Mouse (Mus musculus) forebrain, embryonic 16.5 days (tissue): ENCODE measurements around the gene F11r. TPM values are rescaled to one million over a fixed set of nuclear protein-coding genes. Genes with fewer than 3 reads are reported as not detected.
A peak's percentile ranks its signal among the peaks of the same experiment; 100 is the strongest.

Source experiments
- ATAC-seq: fragments of 200-750 bp; cut with Nextera tagmentation; 2 replicates; pipeline ENCODE4 v1.8.0; 2017; ENCODE audit warnings: mild to moderate bottlenecking, moderate library complexity
- H3K27ac ChIP-seq: fragments of 300-500 bp; sonication (generic); 2 replicates; pipeline ENCODE4 v1.5.1; 2014; ENCODE audit warnings: low read length, control low read depth
- H3K27me3 ChIP-seq: fragments of 300-500 bp; sonication (generic); replicated peaks from 2 replicates; pipeline ENCODE4 v1.6.1; 2014; ENCODE audit warnings: low read length; ENCODE audit not compliant: control insufficient read depth, insufficient read depth
- H3K36me3 ChIP-seq: fragments of 300-500 bp; sonication (generic); 2 replicates; pipeline ENCODE4 v1.6.1; 2014; ENCODE audit not compliant: control insufficient read depth, insufficient read depth
- H3K4me1 ChIP-seq: fragments of 300-500 bp; sonication (generic); replicated peaks from 2 replicates; pipeline ENCODE4 v1.6.1; 2014; ENCODE audit warnings: low read length; ENCODE audit not compliant: control insufficient read depth, insufficient read depth
- H3K4me2 ChIP-seq: fragments of 300-500 bp; sonication (generic); 2 replicates; pipeline ENCODE4 v1.6.1; 2014; ENCODE audit warnings: mild to moderate bottlenecking, low read length, control low read depth
- H3K4me3 ChIP-seq: fragments of 300-500 bp; sonication (generic); replicated peaks from 2 replicates; pipeline ENCODE4 v1.5.1; 2014; ENCODE audit warnings: mild to moderate bottlenecking, low read length, control low read depth
- H3K9ac ChIP-seq: fragments of 300-500 bp; sonication (generic); replicated peaks from 2 replicates; pipeline ENCODE4 v1.6.1; 2014; ENCODE audit warnings: low read depth, low read length, control low read depth
- H3K9me3 ChIP-seq: fragments of 300-500 bp; sonication (generic); 2 replicates; pipeline ENCODE4 v1.6.1; 2016; ENCODE audit warnings: low read length; ENCODE audit not compliant: control insufficient read depth
- WGBS: fragments of 180-500 bp; shearing (Covaris S2); extraction: QIAGEN DNeasy Blood & Tissue Kit; methylation state at CpG from one replicate; pipeline ENCODE4 v1.1.7; 2014; 5-methylcytosine and 5-hydroxymethylcytosine counted together
- polyA plus RNA-seq: library from polyadenylated mRNA; unstranded; fragments of >200 nt; fragmentation: Nextera tagmentation; extraction: Ambion mirVana; gene quantifications from 2 replicates; pipeline ENCODE4 v1.2.1, GENCODE M21; 2015

F11r gene
- polyA plus RNA-seq, 1 experiment from 2014 or later = 10.2 TPM

- no peaks in the 10 kb centered on the region for H3K9me3 ChIP-seq
- no peak overlapping the region for H3K27ac ChIP-seq
- WGBS = 80% methylated on average over 4 of the region's 4 CpGs
- H3K4me3 ChIP-seq = no peak overlapping the region
- H3K27me3 ChIP-seq = no peaks in the 10 kb centered on the region
- ATAC-seq = no peak
- H3K9ac ChIP-seq = no peak overlapping the region
- H3K4me2 ChIP-seq = no peak overlapping the region
- H3K36me3 ChIP-seq = no peaks in the 10 kb centered on the region
- H3K4me1 ChIP-seq = no peaks in the 10 kb centered on the region
Observed at GRCm38 (mm10) chr1:171473506-171473905, 36.2 kb downstream of the F11r start.

- WGBS = 80% methylated on average over 9 of the region's 9 CpGs
- no peak for ATAC-seq
- Histone ChIP-seq H3K9me3 (no peaks in the 10 kb centered on the region), H3K27me3 (no peaks in the 10 kb centered on the region), H3K4me3 (no peak overlapping the region), H3K27ac (no peak overlapping the region), H3K4me2 (no peak overlapping the region), H3K4me1 (no peaks in the 10 kb centered on the region), H3K36me3 (no peaks in the 10 kb centered on the region), H3K9ac (no peak overlapping the region)
Observed at GRCm38 (mm10) chr1:171473920-171474640, 36.7 kb downstream of the F11r start.

GRCm38 (mm10) chr1:171477123-171477522, 39.8 kb downstream of the F11r start:
- 81% methylated on average over 8 of the region's 8 CpGs for WGBS
- no peak overlapping the region for H3K4me2 ChIP-seq
- H3K4me3 ChIP-seq = no peak overlapping the region
- no peak overlapping the region for H3K9ac ChIP-seq
- no peaks in the 10 kb centered on the region for H3K27me3 ChIP-seq
- no peak for ATAC-seq
- no peaks in the 10 kb centered on the region for H3K36me3 ChIP-seq
- H3K9me3 ChIP-seq = no peaks in the 10 kb centered on the region
- H3K27ac ChIP-seq = no peak overlapping the region
- no peaks in the 10 kb centered on the region for H3K4me1 ChIP-seq

- Histone ChIP-seq H3K4me3 (peak overlapping the region; percentile 29), H3K9ac (peak overlapping the region; percentile 33), H3K4me1 (no peaks in the 10 kb centered on the region), H3K27me3 (no peaks in the 10 kb centered on the region), H3K4me2 (peak overlapping the region; percentile 37), H3K27ac (no peak overlapping the region), H3K36me3 (no peaks in the 10 kb centered on the region), H3K9me3 (no peaks in the 10 kb centered on the region; the same call in 1 of the 2 replicates)
- peak; percentile 58 for ATAC-seq
- WGBS = 66% methylated on average over 27 of the region's 27 CpGs
Observed at GRCm38 (mm10) chr1:171477758-171478545, 40.6 kb downstream of the F11r start.

- WGBS = 38% methylated on average over 2 of the region's 2 CpGs
- Histone ChIP-seq H3K27ac (no peak overlapping the region), H3K4me1 (no peaks in the 10 kb centered on the region), H3K36me3 (no peaks in the 10 kb centered on the region), H3K4me3 (no peak overlapping the region), H3K9ac (no peak overlapping the region), H3K9me3 (no peaks in the 10 kb centered on the region; the same call in 1 of the 2 replicates), H3K27me3 (no peaks in the 10 kb centered on the region), H3K4me2 (no peak overlapping the region)
- ATAC-seq = peak; percentile 75
Observed at GRCm38 (mm10) chr1:171478968-171479367, 41.6 kb downstream of the F11r start.

- H3K9me3 ChIP-seq = peaks cover 8% of the 10 kb centered on the region
- 93% methylated on average over 13 of the region's 13 CpGs for WGBS
- H3K27me3 ChIP-seq = no peaks in the 10 kb centered on the region
- H3K4me1 ChIP-seq = no peaks in the 10 kb centered on the region
- H3K4me3 ChIP-seq = no peak overlapping the region
- no peaks in the 10 kb centered on the region for H3K36me3 ChIP-seq
- no peak overlapping the region for H3K9ac ChIP-seq
- H3K4me2 ChIP-seq = no peak overlapping the region
- no peak for ATAC-seq
- H3K27ac ChIP-seq = no peak overlapping the region
Observed at GRCm38 (mm10) chr1:171494241-171494640, 56.9 kb downstream of the F11r start.

GRCm38 (mm10) chr1:171495371-171495770, 58.0 kb downstream of the F11r start:
- WGBS = 90% methylated on average over 6 of the region's 6 CpGs
- Histone ChIP-seq H3K4me3 (no peak overlapping the region), H3K4me2 (no peak overlapping the region), H3K27ac (no peak overlapping the region), H3K36me3 (no peaks in the 10 kb centered on the region), H3K4me1 (no peaks in the 10 kb centered on the region), H3K27me3 (no peaks in the 10 kb centered on the region), H3K9me3 (peaks cover 3% of the 10 kb centered on the region; the same call in 1 of the 2 replicates), H3K9ac (no peak overlapping the region)
- no peak for ATAC-seq

- ATAC-seq = no peak
- H3K4me1 ChIP-seq = 0 out of 2 replicates have a peak, but pooled peaks cover 7% of the 10 kb centered on the region
- H3K27ac ChIP-seq = no peak overlapping the region
- 83% methylated on average over 5 of the region's 5 CpGs for WGBS
- H3K27me3 ChIP-seq = no peaks in the 10 kb centered on the region
- H3K4me3 ChIP-seq = no peak overlapping the region
- no peaks in the 10 kb centered on the region for H3K9me3 ChIP-seq
- H3K4me2 ChIP-seq = no peak overlapping the region
- no peak overlapping the region for H3K9ac ChIP-seq
- no peaks in the 10 kb centered on the region for H3K36me3 ChIP-seq
Observed at GRCm38 (mm10) chr1:171499856-171500255, 62.5 kb downstream of the F11r start.

GRCm38 (mm10) chr1:171501016-171501610, 63.8 kb downstream of the F11r start:
- Histone ChIP-seq H3K27me3 (no peaks in the 10 kb centered on the region), H3K36me3 (no peaks in the 10 kb centered on the region), H3K27ac (no peak overlapping the region), H3K9ac (no peak overlapping the region), H3K4me3 (no peak overlapping the region), H3K4me1 (0 out of 2 replicates have a peak, but pooled peaks cover 7% of the 10 kb centered on the region), H3K4me2 (no peak overlapping the region), H3K9me3 (no peaks in the 10 kb centered on the region)
- 63% methylated on average over 6 of the region's 6 CpGs for WGBS
- ATAC-seq = no peak
